Mouse (Mus musculus) urinary bladder, postnatal 36 days (tissue): ENCODE measurements around the gene Oas1d.

ENCODE experiments used
- DNase-seq, 2 experiments: peaks; one replicate each; pipeline ENCODE4 v3.0.0; 2022; ENCODE audit warnings: low spot score in 2 of 2, mixed read lengths in 1 of 2

Gene Oas1d

DNA sequence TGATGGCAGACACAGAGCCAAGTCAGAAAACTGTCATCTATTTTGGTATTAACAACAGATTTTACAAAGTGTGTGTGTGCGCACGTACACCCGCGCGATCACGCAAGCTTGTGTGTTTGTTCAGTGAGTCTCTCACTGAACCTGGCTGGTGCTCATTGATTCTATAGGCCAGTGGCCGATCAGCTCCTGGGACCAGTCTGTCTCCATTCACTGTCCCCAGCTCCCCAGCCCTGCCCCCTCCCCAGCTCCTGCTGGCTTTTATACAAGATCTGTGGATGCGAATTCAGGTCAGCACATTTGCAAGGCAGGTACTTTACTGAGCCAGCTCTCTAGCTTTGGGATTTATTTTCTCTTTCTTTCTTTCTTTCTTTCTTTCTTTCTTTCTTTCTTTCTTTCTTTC is 54.5 kb downstream of the Oas1d start:
- DNase-seq: no peak

DNA sequence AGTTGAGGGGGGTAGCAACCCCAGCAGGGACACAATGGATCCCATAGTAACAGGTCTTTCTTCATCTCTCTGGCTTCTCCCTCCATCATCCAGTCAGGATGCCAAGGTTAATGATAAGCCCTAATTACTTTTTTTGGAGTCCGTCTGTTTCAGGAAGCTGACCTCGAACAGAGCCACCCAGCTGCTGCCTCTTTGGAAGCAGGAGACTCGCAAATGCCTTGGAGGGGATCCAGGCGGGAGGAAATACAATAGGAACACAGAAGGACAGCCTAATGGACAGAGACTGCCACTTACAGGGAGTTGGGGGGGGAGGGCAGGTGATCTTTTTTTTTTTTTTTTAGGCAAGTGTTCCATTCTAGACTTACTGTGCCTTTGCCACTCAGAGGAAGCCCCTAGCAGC is 55.4 kb downstream of the Oas1d start:
- DNase-seq: no peak
